Mouse (Mus musculus) myocyte (in vitro differentiated cells): Measurements from ENCODE around the gene Sept7.

Experiments
- CEBPB ChIP-seq: IDR thresholded peaks from 2 replicates; pipeline ENCODE4 v1.6.1; 2011; ENCODE audit warnings: mild to moderate bottlenecking, moderate library complexity; ENCODE audit not compliant: poor library complexity, insufficient read depth, severe bottlenecking
- MAX ChIP-seq: IDR thresholded peaks from one replicate; pipeline ENCODE4 v1.6.1; 2011; ENCODE audit warnings: low read depth, mild to moderate bottlenecking, control low read depth
- POLR2A ChIP-seq: IDR thresholded peaks from one replicate; pipeline ENCODE4 v1.6.1; 2011; ENCODE audit warnings: low read depth, mild to moderate bottlenecking, control low read depth, moderate library complexity; ENCODE audit not compliant: insufficient read length
- POLR2AphosphoS2 ChIP-seq: IDR thresholded peaks from one replicate; pipeline ENCODE4 v1.6.1; 2011; ENCODE audit warnings: low read depth, control low read depth; ENCODE audit not compliant: insufficient read length
- TCF12 ChIP-seq: IDR thresholded peaks from one replicate; pipeline ENCODE4 v1.6.1; 2011; ENCODE audit warnings: mild to moderate bottlenecking, control low read depth; ENCODE audit not compliant: poor library complexity, insufficient read depth, severe bottlenecking
- TCF3 ChIP-seq: IDR thresholded peaks from one replicate; pipeline ENCODE4 v1.6.1; 2011; ENCODE audit warnings: low read depth, control low read depth; ENCODE audit not compliant: insufficient read length
- USF1 ChIP-seq: IDR thresholded peaks from one replicate; pipeline ENCODE4 v1.6.1; 2011; ENCODE audit warnings: low read depth, mild to moderate bottlenecking, control low read depth, moderate library complexity

DNA sequence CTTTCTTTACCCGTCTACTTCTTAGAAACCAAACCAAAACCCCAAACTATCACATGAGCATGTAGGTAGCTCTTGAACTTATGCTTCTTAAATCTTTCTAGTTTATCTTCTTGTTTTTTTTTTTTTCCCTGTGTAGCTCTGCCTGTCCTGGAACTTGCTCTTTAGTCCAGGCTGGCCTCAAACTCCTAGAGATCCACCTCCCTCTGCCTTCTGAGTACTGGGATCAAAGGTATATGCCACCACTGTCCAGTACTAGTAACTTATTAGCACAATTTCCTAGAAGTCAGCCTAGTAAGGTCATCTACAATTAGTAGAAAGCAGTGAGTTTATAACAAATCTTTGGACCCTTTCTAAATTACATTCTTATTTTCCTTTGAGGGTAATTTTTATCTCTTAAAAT lies 37.6 kb downstream of the Sept7 start:
- TF ChIP-seq TCF12 (no peak), POLR2A (no peak), CEBPB (no peak), POLR2AphosphoS2 (no peak), MAX (no peak), USF1 (no peak), TCF3 (no peak)
